Mouse (Mus musculus): ENCODE measurements around the gene Ston1.

Ston1 gene

DNA sequence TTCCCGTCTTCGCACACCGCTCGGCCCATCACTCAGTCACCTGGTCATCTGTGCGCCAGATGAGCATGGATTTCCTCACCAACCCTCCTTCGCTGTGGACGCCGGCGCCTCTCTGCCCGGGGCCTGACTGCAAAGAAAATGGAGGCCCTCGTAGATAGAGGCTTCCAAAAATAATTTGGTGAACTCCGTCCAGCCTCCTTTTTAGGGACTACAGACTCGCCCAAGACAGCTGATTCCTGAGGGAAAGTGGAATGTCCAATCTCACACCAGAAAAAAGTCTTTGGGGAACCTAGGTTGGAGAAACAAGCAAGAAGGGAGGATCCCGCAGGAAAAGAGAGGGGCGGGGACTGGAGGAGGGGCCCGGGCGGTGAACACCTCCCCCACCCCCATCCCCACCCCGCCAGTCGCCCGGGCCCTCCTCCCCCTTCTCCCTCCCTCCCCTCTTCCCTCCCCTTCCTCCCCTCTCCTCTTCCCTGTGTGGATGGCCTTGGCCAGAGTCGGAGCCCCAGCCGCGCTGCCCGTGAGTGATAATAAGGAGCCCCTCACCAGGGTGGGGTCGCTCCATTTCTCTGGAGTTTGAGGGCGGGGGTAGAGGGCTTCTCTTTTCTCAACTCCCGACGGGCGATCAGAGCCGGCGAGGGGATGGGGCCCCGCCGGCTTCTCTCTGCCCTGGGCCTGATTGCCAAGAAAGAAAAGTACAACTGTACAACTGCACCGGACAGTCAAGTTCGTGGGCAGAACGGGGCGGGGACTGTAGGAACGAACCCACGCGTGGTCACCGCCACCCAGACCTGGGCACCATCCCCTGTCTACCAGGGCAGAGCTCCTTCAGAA is at the start of gene Ston1:
Gene Ston1, plus strand, starts transcription at position 463 of the 834 bp plus-strand sequence.
- peak in 1 of 2 experiments; percentile 55 for DNase-seq (ENCODE audit: low spot score in 2 of 2)

DNA sequence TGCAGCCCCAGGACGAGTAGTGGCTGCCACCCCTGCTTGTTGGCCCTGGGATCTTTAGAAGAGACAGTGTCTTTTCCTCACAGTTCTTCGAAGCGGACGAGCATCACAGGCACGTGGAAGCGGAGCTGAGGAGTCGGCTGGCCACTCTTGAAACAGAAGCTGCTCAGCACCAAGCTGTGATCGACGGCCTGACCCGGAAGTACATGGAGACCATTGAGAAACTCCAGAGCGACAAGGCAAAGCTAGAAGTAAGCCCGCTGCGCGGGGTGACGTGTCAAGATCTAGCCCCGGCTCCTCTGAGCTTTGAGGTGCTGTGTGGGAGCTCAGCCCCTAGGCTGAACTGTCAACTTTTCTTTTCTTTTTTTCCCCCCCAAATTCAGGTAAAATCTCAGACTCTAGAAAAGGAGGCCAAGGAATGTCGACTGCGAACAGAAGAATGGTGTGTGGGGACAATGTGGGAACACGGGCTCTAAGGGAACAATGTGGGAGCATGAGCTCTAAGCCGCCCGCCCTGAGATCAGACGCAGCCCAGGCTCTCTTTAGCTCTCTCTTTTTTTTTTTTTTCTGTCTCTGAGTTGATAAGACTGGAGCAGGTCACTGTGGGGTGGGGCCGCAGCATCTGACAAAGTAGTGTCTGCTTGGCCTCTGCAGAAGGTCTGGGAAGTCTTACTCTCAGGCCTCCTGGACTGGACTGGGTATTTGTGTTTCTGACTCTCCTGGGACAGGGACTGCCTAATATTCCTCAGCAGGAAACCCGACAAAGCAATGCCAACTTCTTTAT is 47.9 kb upstream of the Ston1 start:
- DNase-seq (ENCODE audit: low spot score in 2 of 2), result no peak

DNA sequence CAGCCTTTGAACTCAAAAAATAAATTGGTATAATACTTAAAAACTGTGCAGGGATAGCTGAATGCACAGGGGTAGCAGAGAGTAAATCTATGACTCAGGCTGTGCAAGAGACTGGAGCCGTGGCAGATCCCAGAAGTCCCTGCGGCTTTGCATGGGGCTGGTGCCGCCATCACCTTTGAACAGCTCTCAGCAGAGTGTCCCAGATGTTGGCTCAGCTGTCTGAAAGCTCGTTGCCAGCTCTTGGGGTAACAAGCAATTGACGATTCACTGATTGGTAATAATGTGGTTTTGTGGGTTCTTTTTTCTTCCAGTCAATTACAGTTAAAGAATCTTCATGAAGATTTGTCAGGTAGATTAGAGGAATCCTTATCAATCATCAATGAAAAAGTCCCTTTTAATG is 47.1 kb upstream of the Ston1 start:
- no peak for DNase-seq (ENCODE audit: low spot score in 2 of 2)

DNA sequence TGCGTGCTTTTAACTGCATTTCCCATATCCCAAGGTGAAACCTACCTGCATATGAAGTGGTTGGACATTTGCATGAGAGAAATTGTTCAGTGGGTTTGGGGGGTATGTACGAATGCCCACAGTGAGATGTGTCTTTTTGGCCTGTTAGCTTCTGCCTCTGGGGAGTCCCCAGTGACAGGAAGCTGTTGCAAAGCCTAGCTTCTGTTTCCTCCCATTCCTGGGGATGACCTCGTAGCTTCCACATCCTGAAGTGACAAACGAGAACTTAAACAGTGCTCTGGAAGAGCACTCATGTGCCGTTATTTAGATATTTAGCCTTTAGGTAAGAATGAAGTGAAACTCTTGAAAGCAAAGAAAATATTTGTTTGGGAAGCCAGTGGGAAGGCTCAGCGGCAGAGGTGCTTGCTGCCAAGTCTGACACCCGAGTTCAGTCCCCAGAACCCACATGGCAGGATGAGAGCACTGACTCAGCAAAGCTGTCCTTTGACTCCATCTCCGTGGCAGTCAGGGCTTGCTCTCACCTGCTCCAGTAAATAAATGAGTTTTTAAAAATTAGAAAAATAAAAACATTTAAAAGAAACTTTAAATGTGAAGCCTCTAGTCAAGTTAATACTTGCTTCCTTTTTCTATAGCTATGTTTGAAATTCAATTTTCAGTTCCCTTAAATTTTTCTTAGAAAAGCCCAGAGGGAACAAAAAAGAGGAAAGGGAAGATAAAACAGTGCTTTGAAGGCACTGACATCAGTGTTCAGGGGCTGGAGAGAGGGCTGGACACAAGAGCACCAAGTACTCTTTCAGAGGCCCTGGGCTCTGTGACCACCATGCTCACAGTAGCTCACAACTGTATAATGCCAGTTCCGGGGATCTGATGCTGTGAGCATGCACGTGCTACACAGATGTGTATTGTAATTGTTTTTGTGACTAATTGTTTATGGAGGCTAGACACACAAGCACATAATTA is 46.2 kb upstream of the Ston1 start:
- no peak for DNase-seq (ENCODE audit: low spot score in 2 of 2)

DNA sequence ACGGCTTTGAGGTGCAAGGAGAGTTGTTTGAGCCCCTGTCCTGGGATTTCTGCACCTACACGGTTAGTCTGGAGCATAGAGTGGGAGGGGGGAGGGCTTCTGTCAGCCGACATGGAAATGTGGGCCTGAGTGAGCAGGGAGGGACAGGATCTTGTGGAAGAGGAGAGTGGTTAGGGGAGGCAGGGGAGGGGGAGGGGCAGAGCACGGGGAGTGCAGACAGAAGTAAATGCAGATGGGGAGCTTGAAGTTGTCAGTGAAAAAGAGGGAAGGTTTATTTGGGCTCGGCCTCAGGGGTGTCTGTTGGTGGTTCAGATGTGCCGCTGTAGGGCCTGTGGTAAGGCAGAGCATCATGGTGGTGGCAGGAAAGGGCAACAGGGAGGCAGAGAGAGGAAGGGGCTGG is 44.9 kb upstream of the Ston1 start:
- no peak for DNase-seq (ENCODE audit: low spot score in 2 of 2)

DNA sequence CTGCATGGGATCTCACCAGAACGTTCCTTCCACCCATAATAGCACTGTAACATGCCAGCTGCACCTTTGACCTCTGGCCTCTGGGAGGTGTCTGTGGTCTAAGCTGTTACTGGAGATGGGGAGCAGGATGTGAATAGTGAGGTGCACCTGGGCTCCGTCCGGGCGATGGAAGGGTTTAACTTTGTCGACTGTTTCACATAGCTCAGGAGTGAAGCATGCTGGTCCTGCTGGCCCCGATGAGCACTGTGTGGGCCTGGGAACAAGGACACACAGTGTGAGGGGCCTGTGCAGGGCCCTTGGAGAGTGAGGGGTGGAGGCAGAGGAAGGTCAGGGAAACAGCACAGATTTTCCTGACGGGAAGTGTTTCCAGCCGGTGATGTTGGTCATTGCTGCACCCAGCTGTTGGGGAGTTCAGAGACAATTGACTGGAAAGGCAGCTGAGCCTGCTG is 44.5 kb upstream of the Ston1 start:
- peak; percentile 61 to 67 for DNase-seq (ENCODE audit: low spot score in 2 of 2)

DNA sequence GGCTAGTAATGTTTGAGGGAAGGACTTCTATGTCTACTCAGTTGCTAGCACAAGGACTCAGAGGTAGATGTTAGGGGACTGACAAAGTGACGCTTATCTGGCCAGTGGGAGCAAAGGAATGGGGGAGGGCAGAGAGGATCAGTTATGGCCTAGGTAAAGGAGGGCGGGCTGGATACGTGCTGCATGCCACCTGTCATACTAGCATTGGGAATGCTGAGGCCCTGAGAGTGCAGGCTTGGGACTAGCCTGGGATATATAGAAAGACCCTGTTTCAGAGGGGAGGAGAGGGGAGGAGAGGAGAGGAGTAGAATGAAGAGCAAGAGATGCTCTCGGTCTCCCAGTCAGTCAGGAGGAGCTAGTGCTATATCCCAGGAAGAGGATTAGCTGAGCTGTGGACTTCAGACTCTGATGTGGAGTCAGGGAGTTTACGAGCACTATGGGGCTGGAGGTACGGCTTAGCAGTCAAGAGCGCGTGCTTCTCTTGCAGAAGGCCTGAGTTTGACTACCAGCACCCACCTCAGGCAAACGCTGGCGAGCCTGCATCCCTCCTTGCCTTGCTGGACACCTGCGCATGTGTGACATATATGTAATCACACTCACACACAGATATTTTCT is 43.9 kb upstream of the Ston1 start:
- DNase-seq (ENCODE audit: low spot score in 2 of 2), result no peak

DNA sequence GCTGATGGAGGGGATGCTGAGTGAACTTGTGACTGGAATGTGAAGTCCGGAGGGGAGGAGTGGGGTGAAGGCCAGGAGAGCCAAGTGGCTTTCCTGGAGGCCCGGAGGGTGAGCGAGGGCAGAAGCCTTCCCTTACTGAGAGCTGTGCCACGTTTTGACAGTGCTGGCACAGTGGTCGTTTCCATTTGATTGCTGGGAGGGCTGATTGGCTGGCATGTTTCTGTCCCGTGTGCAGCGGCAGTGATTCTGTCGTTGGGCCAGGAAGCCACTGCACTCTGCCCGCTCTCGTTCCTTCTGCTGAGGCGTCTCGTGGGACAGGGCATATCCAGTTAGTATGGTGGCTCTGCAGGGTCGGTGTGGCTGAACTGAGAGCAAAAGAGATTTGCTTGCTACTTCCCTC is 41.3 kb upstream of the Ston1 start:
- DNase-seq (ENCODE audit: low spot score in 2 of 2), result no peak

DNA sequence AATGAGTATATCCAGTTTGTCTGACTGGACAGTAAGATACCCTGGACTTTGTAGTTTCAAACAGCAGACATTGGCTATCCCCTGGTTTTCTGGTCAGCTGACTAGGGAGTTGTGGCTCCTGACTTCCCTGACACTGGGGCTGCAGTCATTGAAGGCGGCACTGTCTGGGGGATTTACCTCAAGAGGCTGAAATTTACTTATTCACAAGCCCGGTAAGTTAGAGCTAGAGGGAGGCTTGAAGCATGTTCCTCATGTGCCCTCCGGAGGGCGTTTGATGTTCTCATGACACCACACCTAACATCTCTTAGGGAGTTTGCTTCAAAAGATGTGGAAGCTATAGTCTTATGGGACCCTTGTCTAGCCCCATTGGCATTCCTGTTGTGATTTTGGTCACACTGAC is 40.8 kb upstream of the Ston1 start:
- no peak for DNase-seq (ENCODE audit: low spot score in 2 of 2)

DNA sequence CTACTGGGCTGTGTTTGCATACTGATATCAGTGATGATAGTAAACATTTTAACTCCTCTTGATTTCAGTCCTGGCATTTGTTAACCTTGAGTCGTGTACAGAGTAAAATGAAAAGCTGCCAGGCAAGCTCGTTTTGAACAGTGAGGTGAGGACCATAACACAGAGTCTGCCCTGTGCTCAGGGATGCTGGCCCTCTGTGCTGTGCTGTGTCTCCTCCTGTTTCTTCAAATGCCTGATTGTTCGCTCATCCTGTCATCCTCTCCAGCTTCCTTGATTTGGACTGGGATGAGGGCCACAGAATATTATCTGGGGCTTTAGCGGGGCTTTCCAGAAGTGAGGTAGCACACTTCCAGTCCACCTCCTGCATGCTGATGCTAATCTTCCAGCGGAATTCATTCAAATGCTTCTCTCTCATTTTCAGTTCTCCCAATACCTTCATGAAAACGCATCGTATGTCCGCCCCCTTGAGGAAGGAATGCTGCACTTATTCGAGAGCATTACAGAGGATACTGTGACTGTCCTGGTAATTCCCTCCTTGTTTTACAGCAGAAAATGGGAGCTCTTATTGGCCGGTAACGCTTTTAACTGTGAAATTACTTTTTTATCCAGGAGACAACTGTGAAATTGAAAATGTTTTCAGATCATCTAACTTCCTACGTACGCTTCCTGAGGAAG is 39.2 kb upstream of the Ston1 start:
- no peak for DNase-seq (ENCODE audit: low spot score in 2 of 2)

DNA sequence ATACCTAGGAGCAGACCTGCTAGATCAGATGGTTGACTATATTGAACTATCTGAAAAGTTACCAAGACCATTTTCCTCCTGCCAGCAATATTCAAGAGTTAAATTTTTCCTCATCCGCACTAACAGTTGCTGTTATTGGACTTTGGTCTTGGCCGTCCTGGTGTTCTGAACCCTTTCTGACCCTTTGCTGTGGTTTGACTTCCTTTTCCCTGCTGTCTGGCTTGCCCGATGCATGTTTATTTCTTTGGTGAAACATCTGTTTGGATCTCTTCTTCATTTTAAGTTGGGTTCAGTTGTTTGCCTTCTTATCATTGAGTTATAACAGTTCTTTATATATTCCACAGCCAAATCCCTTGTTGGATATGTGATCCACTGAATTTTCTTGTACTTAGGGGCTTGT is 33.9 kb upstream of the Ston1 start:
- no peak for DNase-seq (ENCODE audit: low spot score in 2 of 2)

DNA sequence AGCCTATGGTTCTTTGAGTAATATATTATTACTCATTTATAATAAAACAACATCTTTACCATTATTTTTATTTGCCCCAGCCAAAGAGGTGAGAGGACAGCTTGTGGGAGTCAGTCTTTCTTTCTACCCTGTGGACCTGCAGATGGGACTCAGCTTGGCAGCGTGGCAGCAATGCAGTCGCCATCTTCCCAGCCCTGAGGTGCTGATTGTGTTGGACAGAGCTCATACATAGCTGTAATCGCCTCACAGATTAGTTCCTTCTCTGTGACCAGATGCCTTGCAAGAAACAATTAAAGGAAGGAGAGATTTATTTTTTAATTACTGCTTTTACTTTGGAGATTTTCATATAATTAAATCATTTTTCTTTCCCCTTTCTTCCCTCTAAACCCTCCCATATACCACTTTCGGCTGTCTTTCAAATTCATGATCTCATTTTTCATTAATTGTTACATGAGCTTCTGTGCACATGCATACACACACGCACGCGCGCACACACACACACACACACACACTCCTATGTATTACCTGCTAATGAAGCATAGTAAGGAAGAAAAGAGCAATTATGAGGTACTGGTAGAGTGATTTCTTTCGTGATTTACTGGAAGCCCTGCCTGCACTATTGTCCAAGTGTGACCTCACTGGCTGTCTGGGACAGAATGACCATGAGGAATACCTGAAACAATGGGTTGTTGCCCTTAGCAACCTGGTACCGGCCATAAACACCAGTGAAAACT is 27.5 kb upstream of the Ston1 start:
- no peak for DNase-seq (ENCODE audit: low spot score in 2 of 2)

DNA sequence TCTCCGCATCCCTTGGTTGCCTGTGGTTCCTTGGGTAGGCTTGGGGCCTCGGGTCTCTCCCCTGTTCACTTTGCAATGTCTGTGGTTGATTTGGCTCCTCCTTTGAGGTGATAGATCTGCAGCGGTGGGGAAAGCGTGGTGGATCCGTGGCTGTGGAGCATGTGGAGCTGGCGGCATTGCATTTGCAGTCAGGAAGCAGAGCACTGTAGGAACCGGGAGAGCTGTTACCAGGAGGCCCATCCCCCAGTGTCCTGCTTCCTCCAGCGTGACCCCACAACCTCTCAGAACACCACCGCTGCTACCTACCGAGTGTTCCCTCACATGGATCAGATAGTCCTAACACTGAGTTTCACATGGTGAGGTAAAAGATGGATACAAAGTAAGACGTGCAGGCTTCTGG is 26.7 kb upstream of the Ston1 start:
- no peak for DNase-seq (ENCODE audit: low spot score in 2 of 2)

DNA sequence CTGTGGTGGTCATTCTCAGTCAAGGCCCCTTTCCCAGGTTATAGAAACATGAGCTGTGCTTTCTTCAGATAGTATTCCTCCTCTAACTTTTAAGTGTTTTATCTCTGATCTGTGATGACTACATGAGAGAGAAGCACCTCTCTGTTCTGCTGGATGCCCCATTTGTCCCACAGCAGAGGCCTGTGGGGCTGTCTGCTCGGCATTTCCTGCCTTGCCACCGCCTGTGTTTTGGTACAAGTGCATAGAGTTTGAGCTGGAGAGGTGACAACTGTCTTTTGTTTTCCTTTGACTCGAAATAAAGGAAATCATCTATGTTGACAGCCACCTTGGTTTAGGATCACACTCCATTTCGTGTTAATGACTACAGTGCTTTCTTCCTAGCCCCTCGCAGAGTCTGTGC is 22.7 kb upstream of the Ston1 start:
- peak in 1 of 2 experiments; percentile 39 for DNase-seq (ENCODE audit: low spot score in 2 of 2)

DNA sequence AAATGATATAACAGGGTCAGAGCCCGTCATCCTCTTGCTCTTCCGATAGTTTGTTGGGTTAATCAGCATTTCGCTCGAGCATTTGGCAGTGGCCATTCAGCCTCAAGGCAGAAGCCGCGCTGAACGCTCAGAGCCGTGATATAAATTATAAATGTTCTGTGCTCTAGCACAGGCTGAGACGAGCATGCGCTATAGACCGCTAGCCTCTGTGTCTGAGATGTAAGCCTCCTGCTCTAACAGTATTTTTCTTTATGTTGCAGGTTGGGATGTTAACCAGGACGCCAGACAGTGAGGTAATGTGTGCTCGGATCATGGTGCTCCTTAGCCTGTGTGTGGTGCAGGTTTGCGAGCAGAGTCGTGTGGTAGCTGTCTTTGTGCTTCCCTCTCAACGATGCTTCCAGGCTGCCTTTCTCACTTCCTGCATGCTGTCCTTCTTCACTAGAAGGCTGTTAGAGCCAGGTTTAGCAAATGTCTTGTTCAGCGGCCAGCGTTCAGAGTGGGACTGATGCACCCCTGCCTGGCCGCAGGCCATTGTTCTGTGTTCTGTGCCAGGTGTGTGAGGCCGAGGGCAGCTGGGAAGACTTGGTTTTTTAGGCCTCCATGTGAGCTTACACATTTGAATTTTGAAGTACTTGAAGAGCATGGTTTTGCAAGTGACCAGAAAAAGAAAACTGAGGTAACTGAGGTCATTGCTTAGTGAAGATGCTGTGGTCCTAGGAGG is 18.8 kb upstream of the Ston1 start:
- no peak for DNase-seq (ENCODE audit: low spot score in 2 of 2)

DNA sequence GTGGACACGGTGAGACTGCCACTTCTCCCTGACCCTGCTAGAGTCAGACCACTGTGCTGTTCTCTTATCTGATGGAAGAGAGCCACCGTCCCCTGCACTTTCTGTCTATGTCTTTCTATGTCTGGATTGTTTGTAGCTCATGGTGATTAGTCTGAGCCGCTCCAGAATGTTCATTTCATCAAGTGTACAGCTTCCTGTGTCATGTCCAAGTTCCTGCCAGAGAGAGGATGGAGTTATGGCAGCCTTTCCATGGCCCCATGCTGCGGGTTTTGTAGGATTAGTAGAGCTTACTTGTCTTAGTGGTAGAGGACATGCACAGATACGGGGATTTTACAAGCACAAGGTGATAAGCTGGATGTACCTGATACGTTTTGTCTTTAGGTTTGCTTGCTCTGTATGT is 16.9 kb upstream of the Ston1 start:
- DNase-seq (ENCODE audit: low spot score in 2 of 2), result no peak

DNA sequence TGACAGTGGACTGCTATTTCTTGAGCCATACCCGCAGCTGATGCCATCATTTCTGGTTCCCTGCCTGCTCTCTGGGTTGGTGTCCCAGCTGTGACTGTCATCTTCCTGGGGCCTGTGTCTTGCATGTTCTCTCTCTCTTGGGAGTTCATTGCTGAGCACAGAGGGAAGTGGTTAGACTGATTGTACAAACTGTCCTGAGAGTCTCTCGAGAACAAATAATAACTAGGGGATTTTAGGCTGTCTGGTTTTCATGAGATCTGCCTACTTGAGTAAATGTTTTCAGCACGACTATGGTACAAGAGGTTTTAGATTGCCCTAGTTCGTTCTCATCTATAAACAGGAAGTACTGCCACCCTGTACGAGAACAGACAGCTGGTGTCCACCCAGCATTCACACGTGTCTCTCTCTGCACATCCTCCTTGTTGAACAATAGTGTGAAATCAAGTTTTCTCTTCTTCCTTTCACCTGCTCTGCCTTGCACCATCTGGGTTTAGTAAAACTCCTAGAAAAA is 15.9 kb upstream of the Ston1 start:
- DNase-seq (ENCODE audit: low spot score in 2 of 2), result peak; percentile 52 to 57

DNA sequence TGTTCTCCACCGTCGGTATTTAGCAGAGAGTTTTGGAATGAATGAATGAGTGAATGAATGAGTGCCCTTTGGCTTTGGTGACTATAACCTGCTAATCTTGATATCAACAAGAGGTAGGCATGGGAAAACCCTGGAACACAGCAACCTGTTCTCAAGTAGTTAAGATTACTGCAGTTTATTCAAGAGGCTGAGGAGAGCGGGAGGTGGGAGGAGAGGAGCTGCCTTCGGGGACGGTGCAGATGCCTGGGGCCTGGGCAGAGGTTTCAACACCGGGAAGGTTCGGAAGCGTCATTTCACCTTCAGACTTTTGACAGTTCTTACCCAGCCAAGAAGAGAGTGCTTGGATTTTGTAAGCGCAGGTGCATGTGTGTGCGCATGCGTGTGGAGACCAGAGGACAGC is 14.5 kb upstream of the Ston1 start:
- DNase-seq (ENCODE audit: low spot score in 2 of 2), result no peak

DNA sequence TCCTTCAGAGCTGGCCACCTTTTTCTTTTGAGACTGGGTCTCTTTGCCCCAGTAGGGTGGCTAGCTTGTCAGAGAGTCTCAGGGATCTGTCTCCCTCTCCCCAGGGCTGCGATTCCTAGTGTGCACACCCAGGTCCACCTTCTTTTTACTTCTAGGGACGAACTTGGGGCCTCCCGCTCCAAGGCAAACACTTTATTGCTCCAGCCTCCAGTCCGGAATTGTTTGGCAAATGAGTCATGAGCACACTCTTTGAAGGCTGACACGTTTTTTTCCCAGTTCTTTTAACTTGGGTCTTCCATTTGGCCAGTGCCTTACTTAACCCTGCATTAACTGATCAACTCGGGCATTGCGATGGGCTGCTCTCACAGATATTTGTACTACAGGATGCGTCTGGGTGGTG is 14.1 kb upstream of the Ston1 start:
- DNase-seq (ENCODE audit: low spot score in 2 of 2), result no peak
